Mouse (Mus musculus): ENCODE data around the gene Zfp281.

The Zfp281 gene

DNA sequence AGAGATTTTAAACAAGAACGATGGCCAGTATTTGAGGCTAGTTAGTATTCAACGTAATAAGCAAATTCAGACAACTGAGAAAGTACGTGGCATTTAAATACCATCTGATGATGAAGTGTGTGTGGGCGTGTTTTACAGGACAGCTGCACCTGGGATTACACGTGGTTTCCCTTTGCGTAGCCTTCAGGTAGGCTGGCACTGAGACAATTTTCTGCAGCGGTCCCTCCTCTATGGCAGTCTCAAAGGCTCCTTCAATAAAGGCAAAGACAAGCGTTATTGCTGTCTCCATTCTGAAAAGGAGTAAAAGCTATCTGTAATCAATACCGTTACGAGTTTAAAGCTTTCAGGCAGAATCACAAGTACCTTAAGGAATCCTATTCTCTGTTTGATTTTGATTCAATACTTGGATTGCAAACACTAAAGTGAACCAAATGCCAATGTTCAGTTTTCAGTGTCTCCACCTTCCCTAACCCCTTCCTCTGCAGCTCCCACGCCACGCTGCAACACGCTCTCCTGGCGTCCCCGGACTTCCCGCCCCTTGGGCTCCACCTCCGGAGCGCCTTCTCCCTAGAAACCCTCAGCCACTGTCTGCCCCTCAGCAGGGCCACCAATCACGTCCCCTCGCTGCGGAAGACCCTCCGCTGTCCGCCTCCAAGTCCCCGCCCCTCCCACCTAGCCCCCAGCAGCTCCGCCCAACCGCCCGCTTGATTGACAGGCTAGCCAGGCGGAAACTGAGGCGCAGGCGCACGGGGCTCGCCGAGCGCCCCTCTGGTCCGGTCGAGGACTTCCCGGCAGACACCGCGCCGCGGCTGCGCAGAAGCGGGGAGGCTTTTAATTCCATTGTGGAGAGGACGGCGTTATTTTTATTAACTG is at the start of gene Zfp281:
Gene Zfp281, plus strand, starts transcription at position 756 of the 873 bp plus-strand sequence.
- Histone ChIP-seq H3K4me1 (replicated peaks; ENCODE audit: low read depth, low read length) (peaks cover 52% of the 10 kb centered on the region), H3K36me3 (ENCODE audit: insufficient read depth, low read length) (peaks cover 64% of the 10 kb centered on the region), H3K4me3 (replicated peaks; ENCODE audit: low read length) (peak within 1 kb of the TSS; percentile 88), H3K9me3 (ENCODE audit: low read length) (no peaks in the 10 kb centered on the region), H3K27me3 (ENCODE audit: insufficient read depth, low read length) (no peaks in the 10 kb centered on the region)
- TF ChIP-seq NANOG (IDR thresholded peaks at IDR 0.05; ENCODE audit: borderline replicate concordance, low read length) (no peak), POU5F1 (IDR thresholded peaks at IDR 0.05; ENCODE audit: borderline replicate concordance, low read length) (no peak), CTCF (conservative IDR thresholded peaks at IDR 0.05; ENCODE audit: low read length) (no peak)

DNA sequence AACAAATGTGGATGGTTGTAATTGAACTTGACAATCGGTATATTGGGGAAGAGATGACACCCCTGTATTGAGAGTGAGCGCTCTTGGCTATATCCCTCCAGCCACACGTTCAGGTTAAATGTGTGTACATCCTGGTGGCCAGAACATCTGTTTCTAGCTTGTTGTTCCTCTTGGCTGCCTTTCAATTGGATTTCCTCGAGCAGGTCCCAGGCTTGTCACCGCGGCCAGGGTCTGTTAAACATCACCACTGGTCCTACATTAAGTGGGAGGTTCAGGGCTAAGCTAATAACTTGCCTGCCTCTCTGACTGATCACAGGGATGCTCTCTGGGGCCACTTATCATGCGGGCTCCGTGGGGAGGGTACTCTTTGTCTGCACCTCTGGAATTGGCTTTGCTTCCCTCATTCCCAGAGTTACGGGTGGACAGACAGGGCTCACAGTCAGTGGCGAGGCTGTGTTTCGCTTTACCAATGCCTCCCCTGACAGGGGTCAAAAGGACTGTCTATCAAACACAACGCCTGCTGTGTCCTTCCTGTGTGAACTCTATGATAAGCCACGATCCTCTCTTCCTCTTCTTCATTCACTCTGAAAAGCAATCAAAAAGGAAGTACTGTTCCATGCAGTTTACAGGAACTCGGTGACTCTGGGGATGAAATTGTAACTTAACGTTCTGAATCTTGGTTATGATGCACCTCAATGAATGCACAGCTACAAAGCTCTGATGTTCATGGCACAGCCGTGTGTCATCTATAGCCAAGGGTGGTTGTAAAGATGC is 46.6 kb upstream of the Zfp281 start:
- TF ChIP-seq POU5F1 (IDR thresholded peaks at IDR 0.05; ENCODE audit: borderline replicate concordance, low read length) = no peak
- Histone ChIP-seq H3K4me1 (replicated peaks; ENCODE audit: low read depth, low read length) (peaks cover 66% of the 10 kb centered on the region), H3K9me3 (ENCODE audit: low read length) (no peaks in the 10 kb centered on the region), H3K4me3 (replicated peaks; ENCODE audit: low read length) (peak overlapping the region; percentile 29; the same call in 1 of the 2 replicates), H3K27me3 (ENCODE audit: insufficient read depth, low read length) (no peaks in the 10 kb centered on the region), H3K36me3 (ENCODE audit: insufficient read depth, low read length) (peaks cover 44% of the 10 kb centered on the region)

GRCm38 (mm10) chr1:136579360-136579759 is 45.3 kb upstream of the Zfp281 start:
- Histone ChIP-seq H3K4me3 (replicated peaks; ENCODE audit: low read length) (peak overlapping the region; percentile 43; the same call in 1 of the 2 replicates), H3K36me3 (ENCODE audit: insufficient read depth, low read length) (peaks cover 52% of the 10 kb centered on the region), H3K27me3 (ENCODE audit: insufficient read depth, low read length) (no peaks in the 10 kb centered on the region), H3K9me3 (ENCODE audit: low read length) (no peaks in the 10 kb centered on the region), H3K4me1 (replicated peaks; ENCODE audit: low read depth, low read length) (peaks cover 69% of the 10 kb centered on the region)
- no peak for TF ChIP-seq NANOG (IDR thresholded peaks at IDR 0.05; ENCODE audit: borderline replicate concordance, low read length)
- TF ChIP-seq POU5F1 (IDR thresholded peaks at IDR 0.05; ENCODE audit: borderline replicate concordance, low read length) = no peak
- no peak for TF ChIP-seq CTCF (conservative IDR thresholded peaks at IDR 0.05; ENCODE audit: low read length)

DNA sequence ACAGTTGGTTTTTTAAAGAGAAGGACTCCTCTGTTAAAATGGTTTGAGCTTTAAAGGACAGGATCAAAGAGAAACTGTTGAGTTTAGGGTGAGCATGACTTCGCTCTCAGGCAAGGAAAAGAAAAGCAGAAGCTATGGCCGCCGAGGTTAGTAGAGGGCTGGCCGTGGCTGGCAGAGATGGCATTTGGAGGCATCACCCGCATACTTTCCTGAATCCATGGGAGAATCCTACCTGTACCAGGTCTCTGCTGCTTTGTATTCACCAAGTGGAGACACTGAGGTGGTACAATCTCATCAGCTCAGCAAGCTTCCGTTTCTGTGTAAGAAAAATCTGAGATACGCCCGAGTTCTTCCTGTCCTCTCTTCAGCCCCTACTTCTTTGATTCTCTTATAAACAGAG is 44.4 kb upstream of the Zfp281 start:
- no peaks in the 10 kb centered on the region for H3K9me3 ChIP-seq (ENCODE audit: low read length)

DNA sequence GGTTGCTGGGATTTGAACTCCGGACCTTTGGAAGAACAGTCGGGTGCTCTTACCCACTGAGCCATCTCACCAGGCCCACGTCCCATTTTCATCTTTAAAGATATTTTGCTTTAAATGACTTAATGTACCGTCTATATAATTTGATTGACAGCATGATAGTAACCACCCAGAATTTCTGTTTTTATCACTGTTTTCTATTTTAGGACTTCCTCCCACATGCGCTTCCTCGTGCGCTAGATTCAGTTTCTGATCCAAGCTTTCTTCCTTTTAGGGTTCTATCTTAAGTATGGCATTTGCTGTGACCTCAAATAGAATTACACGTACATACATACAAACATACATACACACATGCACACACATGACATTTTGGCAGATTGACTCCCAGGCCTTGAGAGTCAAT is 42.9 kb upstream of the Zfp281 start:
- Histone ChIP-seq H3K27me3 (ENCODE audit: insufficient read depth, low read length) (no peaks in the 10 kb centered on the region), H3K9me3 (ENCODE audit: low read length) (no peaks in the 10 kb centered on the region), H3K36me3 (ENCODE audit: insufficient read depth, low read length) (peaks cover 44% of the 10 kb centered on the region), H3K4me3 (replicated peaks; ENCODE audit: low read length) (no peak overlapping the region), H3K4me1 (replicated peaks; ENCODE audit: low read depth, low read length) (peaks cover 73% of the 10 kb centered on the region)
- no peak for TF ChIP-seq CTCF (conservative IDR thresholded peaks at IDR 0.05; ENCODE audit: low read length)
- no peak for TF ChIP-seq NANOG (IDR thresholded peaks at IDR 0.05; ENCODE audit: borderline replicate concordance, low read length)
- no peak for TF ChIP-seq POU5F1 (IDR thresholded peaks at IDR 0.05; ENCODE audit: borderline replicate concordance, low read length)

More for the DNA sequence above, 44.4 kb upstream of the Zfp281 start:
- peaks cover 52% of the 10 kb centered on the region for H3K36me3 ChIP-seq (ENCODE audit: insufficient read depth, low read length)
- no peak for TF ChIP-seq POU5F1 (IDR thresholded peaks at IDR 0.05; ENCODE audit: borderline replicate concordance, low read length)
- no peak for TF ChIP-seq CTCF (conservative IDR thresholded peaks at IDR 0.05; ENCODE audit: low read length)
- no peak for TF ChIP-seq NANOG (IDR thresholded peaks at IDR 0.05; ENCODE audit: borderline replicate concordance, low read length)
- no peak overlapping the region for H3K4me3 ChIP-seq (replicated peaks; ENCODE audit: low read length)
- H3K4me1 ChIP-seq (replicated peaks; ENCODE audit: low read depth, low read length) = peaks cover 69% of the 10 kb centered on the region
- H3K27me3 ChIP-seq (ENCODE audit: insufficient read depth, low read length) = no peaks in the 10 kb centered on the region

DNA sequence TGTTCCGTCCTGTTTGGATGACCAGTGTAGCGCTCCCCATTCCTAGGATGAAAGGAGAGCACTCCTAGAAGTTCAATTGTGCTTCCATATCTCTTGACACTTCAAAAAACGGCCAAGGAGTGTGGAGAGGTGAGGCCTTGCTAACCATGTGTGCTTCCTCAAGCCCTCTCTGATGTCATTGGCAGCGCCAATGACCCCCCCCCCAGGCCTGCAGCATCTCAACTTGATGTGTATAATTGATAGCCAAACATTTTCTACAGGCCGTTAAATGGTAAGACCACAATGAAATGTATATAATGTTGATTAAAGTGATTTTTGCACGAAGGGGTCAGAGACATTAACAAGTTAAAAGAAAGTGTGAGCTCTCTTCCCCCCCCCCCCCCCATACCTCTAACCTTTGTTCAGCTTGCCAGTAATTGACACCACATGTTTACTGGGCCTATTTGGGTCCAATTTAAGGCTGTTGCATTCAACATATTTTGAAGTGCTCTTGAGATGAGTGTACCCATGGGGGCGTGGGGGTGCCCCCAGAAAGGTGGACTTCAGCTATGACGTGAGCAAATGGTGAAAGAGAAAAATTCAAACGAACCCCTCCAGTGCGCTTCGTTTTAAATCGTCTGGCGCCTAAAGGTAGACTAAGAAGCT is 36.8 kb upstream of the Zfp281 start:
- no peaks in the 10 kb centered on the region for H3K27me3 ChIP-seq (ENCODE audit: insufficient read depth, low read length)
- no peaks in the 10 kb centered on the region for H3K9me3 ChIP-seq (ENCODE audit: low read length)
- peaks cover 35% of the 10 kb centered on the region; the same call in 1 of the 2 replicates for H3K36me3 ChIP-seq (ENCODE audit: insufficient read depth, low read length)
- peaks cover 84% of the 10 kb centered on the region for H3K4me1 ChIP-seq (replicated peaks; ENCODE audit: low read depth, low read length)
- H3K4me3 ChIP-seq (replicated peaks; ENCODE audit: low read length) = 0 out of 2 replicates have a peak overlapping the region, but pooled peaks have one; percentile 35
- no peak for TF ChIP-seq CTCF (conservative IDR thresholded peaks at IDR 0.05; ENCODE audit: low read length)
- no peak for TF ChIP-seq POU5F1 (IDR thresholded peaks at IDR 0.05; ENCODE audit: borderline replicate concordance, low read length)
- TF ChIP-seq NANOG (IDR thresholded peaks at IDR 0.05; ENCODE audit: borderline replicate concordance, low read length) = no peak

DNA sequence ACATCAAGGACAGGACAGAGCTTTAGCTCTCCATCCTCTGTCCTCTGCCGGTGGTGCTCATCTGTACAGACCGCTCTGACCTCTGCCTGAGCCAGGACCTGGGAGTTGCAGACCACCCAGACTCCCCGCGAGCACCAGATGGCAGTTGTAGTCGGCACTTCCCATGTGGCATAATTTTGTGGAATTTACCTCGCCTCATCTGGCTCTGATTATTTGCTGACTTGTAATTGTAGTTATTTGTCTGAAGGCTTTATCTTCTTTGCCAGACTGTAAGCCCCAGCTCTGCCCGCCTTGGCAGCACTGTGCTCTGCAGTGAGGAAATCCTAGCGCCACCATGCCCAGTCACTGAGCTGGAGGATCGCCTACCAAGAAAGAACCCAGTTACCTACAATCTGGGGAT is 35.8 kb upstream of the Zfp281 start:
- TF ChIP-seq NANOG (IDR thresholded peaks at IDR 0.05; ENCODE audit: borderline replicate concordance, low read length) (no peak), POU5F1 (IDR thresholded peaks at IDR 0.05; ENCODE audit: borderline replicate concordance, low read length) (no peak)
- H3K4me1 ChIP-seq (replicated peaks; ENCODE audit: low read depth, low read length) = peaks cover 82% of the 10 kb centered on the region
- peaks cover 32% of the 10 kb centered on the region; the same call in 1 of the 2 replicates for H3K36me3 ChIP-seq (ENCODE audit: insufficient read depth, low read length)
- H3K9me3 ChIP-seq (ENCODE audit: low read length) = no peaks in the 10 kb centered on the region
- no peaks in the 10 kb centered on the region for H3K27me3 ChIP-seq (ENCODE audit: insufficient read depth, low read length)
- H3K4me3 ChIP-seq (replicated peaks; ENCODE audit: low read length) = peak overlapping the region; percentile 35

GRCm38 (mm10) chr1:136592741-136593140 is 32.0 kb upstream of the Zfp281 start:
- no peak overlapping the region for H3K4me3 ChIP-seq (replicated peaks; ENCODE audit: low read length)
- no peaks in the 10 kb centered on the region for H3K27me3 ChIP-seq (ENCODE audit: insufficient read depth, low read length)
- H3K36me3 ChIP-seq (ENCODE audit: insufficient read depth, low read length) = peaks cover 42% of the 10 kb centered on the region
- peaks cover 87% of the 10 kb centered on the region for H3K4me1 ChIP-seq (replicated peaks; ENCODE audit: low read depth, low read length)
- no peaks in the 10 kb centered on the region for H3K9me3 ChIP-seq (ENCODE audit: low read length)
- TF ChIP-seq CTCF (conservative IDR thresholded peaks at IDR 0.05; ENCODE audit: low read length) (no peak), NANOG (IDR thresholded peaks at IDR 0.05; ENCODE audit: borderline replicate concordance, low read length) (no peak), POU5F1 (IDR thresholded peaks at IDR 0.05; ENCODE audit: borderline replicate concordance, low read length) (no peak)
